Mouse (Mus musculus) A20 (cell line): ENCODE results near the gene 1700024G13Rik.
"Not testable (repeated sequence)": the region's sequence is repeated elsewhere in the genome, so short reads cannot be mapped to it uniquely, and the experiment has no call there.

Experiments
- DNase-seq: peaks from one replicate; pipeline ENCODE4 v3.0.0-alpha.2; 2011; ENCODE audit warnings: low read depth, low spot score

Gene 1700024G13Rik

DNA sequence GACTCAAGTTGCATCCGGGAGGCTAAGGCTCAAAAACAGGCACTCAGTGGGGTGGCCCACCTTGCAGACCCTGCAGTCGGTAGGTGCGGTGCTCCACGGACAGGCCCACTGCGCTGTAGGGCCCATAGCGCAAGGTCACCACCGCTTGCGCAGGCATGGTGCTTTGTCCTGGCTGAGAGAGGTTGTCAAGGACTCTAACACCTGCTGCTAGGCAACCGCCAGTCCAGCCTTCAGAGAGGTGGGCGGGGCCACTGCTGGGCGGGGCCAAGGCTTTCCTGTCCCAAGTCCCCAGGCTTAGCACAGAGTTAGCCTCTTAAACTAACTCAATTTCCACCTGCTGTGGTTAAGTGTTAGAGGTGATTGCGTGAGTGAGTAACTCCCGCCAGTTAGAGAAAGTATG, at the start of gene 1700024G13Rik:
1700024G13Rik (minus strand) TSS at position 196 of the 400 bp plus-strand sequence.
- peak; percentile 65 for DNase-seq

DNA sequence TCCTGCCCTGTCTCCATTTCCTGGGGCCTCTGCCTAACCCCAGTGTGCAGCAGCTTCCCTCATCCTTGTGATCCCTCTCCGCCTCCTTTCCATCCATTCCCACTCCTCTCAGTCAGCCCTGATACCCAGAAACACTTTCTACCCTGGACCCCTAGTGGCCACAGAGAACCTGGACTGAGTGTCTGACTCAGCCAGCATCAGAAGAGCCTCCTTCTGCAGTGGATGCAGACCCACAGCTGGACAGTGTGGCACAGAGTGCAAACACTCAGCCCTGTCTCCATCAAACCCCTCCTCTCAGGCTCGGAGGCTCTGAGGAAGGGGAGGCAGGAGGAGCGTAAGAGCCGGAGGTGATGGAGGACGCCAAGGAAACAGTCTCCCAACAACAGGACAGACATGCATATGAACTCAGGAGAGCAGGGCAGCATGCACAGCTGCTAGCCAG, 49.2 kb upstream of the 1700024G13Rik start:
- DNase-seq = no peak

DNA sequence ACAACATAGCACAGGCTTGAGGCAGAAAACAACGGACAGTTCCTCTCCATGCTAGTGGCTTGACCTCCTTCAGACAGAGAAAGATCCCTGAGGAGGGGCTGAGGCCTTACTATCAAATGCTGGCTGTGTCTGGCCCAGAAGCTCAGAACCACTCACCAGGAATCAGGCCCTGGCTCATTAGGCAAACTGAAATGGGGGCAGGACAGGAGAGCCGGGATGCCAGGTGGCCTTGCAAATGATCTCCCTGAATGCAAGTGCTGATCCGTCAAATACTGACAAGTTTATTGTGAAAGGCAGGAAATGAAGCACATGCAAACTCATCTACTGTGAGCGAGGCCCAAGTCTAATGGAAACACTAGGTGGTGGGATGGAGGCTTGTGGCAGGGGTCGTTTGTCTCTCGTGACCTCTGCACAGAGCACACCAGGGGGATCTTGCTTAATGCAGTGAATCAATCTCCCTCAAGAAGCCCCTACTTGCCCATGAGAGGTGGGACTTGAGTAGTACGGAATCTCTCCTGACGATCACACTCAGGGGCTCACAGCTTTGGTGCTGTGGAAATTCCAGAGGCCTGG, 40.9 kb upstream of the 1700024G13Rik start:
- no peak for DNase-seq

DNA sequence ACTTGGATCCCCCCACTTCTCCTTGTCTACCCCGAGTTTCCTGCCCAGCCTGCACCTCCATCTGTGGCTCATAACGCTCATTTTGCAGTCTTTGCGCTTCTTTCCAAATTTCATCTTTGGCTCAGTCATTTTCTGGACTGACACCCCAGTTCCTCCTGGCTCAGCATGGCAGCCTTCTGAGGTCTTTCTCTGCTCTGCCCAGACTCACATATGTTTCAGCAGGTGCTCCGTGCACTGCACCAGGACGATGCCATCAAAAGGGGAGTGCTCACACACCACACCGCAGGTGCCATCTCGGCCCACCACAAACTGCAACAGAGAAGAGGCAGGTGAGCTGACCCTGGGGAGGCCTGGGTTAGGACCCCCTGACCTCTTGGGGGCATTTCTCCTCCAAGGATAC, 35.8 kb upstream of the 1700024G13Rik start:
- no peak for DNase-seq

DNA sequence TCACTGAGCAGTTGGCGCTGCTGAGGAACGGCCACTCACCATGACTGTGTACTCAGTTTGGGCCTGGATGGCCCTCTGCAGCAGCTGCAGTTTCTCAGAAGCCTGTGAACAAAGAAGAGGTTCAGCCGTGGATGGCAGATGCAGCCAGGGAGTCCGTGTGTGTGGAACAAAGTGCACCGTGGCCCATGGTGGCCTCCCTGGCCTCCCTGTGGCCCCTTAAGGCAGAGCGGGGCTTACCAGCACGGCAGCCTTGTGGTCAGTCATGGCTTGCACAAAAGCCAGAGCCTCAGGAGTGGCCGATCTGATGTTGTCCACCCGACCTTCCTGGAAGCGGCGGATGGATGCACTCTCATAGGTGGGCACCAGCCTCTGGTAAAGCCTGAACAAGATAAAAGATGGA, 30.6 kb upstream of the 1700024G13Rik start:
- no peak for DNase-seq

DNA sequence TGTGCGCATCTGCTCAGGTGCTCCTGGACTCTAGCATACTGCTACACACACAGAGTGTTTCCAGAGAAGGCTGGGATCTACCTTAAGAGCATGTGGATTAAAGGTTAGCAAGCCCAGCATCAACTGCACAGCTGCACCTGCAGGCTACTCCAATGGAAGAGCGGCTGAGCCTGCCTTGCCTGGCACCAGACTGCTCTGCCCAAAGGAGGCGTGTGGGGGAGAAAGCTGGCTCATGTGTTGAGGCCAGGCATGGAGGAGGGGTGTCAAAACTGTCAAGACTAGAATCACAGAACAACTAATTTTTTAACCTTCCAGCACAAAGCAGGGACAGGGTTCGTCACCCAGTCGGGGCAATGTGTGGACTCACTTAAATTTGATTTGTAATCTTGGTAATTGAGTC, 23.9 kb upstream of the 1700024G13Rik start:
- DNase-seq = no peak

DNA sequence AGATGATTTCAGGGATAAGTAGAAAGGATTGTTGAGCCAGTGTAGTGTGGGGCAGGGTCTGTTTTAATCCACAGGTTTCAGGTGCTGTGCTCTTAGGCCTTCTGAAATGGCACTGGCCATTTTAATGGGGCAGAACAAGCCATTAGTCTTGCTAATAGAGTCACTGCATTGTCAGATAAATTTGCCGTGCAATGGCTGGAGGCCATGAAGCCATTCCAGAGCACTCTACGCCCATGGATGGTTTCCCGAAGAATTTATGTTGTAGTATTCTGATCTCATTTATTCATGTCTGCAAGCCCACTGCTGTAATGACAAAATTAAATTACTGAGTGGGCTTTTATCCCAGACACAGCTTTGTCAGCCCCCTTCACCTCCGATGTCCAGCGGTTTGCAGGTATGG, 21.9 kb upstream of the 1700024G13Rik start:
- DNase-seq = no peak

DNA sequence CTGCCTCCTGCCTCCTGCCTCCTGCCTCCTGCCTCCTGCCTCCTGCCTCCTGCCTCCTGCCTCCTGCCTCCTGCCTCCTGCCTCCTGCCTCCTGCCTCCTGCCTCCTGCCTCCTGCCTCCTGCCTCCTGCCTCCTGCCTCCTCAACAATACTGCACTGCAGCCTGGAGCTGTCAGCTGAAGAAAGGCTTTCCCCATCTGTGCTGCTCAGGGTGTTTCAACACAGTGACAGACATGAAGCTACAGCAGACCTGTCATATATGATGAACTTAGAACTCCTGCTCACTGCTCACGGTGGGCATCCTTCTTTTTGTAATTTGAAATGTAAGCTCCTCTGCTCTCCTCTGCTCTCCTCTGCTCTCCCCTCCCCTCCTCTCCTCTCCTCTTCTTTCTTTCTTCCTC, 17.2 kb upstream of the 1700024G13Rik start:
- DNase-seq = not testable (repeated sequence)

DNA sequence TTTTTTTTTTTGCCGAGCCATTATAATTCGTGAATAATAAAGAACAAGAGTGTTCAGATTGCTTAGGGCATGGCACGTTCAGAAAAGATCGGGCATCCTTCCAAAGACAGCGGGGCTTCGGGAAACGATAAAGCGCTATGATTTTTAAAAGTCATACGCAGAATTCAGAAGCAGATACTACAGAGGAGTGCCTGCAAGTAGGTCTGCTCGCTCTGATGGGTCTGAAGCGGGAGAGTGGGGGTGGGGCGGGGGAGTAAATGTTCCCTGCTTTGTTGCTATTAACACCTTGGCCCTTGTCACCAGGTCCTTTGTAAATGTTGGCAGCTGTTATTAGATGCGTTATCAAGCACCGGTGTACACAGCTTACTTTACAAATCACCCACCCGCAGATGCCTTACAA, 6.6 kb downstream of the 1700024G13Rik start:
- no peak for DNase-seq

DNA sequence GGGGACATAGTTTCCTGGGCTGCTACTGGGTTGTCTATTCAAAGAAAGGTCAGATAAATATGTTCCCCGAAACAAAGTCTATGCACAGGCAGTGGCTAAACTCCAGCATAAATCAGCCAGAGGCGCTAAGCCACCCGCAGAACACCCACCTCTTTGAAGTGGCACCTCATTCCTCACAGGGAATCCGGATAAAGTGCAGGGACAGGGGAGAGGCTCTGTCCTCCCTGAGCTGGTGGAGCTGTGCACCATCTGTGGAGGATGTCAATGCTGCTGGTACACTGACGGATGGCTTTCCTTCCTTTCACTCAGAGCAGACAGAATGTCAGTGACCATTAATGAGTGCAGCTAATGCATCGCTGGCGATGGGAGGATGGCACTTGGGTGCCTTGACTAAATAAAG, 7.1 kb downstream of the 1700024G13Rik start:
- DNase-seq = no peak

DNA sequence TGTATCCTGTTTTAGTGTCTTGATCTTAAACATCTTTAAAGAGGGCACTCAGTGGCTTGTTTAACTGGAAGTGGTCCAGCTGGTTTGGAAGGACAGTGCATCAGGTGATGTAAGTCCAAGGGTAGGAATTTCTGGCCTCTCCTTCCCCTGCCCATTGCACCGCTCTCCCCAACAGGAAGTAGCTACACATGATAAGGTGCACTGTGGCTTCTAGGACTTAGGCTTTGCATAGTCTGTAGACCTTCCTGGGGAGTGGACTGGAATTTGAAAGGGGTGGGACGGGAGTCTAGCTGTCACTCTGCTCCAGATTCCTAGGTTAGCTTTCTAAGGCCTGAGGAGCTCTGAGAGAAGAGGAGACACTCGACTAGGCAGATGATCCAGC, 8.1 kb downstream of the 1700024G13Rik start:
- DNase-seq = no peak

DNA sequence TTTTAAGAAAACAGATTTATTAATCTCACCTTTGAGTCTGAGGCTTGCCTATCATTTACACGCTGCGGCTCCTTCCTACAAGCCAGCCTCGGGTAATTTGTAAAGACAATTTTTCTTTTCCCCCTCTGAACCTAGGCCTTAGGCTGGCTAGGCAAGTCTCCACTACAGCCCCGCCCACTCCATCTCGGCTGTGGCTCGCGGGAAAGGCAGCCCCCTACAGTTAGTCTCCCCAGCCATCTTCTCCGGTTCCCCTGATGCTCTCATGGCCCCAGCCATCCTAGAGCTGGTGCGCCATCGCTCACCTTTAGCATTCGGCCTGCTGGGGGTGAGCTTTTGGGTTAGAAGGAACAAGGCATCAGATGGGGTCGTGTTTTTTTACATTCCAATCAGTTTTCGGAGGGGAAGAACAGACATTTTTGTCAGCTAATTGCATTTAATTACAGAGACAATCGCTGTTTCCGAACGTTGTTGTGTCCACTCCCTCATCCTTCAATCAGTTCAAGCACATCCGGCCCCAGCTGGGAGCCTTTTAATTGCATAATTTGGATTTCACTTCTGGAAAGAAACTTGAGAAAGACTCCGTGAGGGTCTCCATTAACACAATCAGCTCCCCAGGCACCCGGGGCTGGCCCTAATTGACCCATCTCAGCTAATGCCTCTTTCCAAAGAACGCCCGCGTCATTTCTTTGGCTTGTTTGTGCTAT, 8.6 kb downstream of the 1700024G13Rik start:
- DNase-seq = no peak

DNA sequence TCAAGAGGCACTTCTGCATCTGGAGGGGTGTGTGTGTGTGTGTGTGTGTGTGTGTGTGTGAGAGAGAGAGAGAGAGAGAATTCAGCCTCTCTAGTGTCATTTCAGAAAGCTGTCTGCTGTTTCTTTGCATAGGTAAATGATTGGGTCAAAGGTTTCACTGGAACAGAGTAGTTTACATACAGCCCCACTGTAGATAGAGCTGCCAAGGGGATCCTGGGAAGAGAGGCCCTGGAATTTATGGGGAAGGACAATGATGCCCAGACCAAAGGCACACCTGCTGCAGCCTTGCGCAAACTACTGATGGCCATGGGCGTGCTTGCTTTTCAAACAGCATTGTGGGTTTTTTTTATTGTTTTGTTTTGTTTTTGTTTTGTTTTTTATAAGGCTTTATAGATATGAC, 15.7 kb downstream of the 1700024G13Rik start:
- no peak for DNase-seq

DNA sequence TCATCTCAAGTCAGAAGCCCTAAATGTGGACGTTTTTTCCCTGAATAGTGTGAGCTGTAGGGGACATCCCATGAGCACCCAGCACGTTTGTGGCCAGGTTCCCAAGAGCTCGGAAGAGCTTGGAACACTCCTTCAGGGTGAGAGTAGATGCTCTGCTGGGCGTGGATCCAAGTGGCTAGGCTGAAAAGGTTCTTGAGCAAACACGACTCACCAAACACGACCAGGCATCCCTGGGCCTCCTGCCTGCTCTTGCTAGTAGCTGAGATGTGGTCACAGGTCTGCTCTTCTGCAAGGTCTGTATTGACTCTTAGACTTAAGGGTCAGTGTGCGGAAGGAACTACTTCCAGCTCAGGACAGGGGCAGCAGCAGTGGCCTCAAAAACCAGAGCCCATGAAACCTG, 18.4 kb downstream of the 1700024G13Rik start:
- no peak for DNase-seq

DNA sequence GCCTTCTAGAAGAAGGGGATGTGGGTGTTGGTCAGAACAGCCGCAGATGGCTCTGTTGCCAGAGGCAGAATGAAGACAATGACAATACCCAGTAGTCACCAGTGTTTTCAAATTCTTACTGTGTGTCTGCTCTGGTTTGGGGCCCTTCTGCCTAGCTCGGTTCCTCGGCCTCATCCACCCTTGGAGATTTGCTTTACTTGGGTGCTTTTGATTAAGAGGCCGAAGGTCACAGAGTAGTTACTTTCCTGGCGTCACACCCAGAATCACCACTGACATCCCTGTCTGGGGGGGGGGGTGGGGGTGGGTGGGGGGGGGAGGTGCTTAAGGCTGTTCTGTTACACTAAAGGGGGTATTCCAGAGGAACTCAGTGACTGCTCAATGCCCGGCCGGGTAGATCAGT, 23.8 kb downstream of the 1700024G13Rik start:
- no peak for DNase-seq

DNA sequence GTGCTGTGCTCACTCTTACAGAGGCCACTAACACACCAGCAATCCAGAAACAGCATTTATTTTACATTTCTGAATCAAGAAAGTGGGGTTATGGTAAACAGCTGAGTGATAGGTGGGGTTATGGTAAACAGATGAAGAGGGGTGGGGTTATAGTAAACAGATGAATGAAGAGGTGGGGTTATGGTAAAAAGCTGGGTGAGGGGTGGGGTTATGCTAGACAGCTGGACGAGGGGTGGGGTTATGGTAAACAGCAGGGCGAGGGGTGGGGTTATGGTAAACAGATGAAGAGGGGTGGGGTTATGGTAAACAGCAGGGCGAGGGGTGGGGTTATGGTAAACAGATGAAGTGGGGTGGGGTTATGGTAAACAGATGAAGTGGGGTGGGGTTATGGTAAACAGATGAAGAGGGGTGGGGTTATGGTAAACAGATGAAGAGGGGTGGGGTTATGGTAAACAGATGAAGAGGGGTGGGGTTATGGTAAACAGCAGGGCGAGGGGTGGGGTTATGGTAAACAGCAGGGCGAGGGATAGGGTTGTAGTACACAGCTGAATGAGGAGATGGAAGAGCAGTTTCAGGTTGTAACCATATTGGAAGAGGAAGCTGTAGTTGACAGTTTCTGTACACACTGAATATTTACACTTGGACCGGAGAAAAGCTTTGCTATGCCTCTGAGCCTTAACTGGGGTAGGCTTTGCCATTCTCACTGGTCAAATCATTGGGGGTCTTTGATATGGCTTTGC, 36.8 kb downstream of the 1700024G13Rik start:
- peak; percentile 16 for DNase-seq

DNA sequence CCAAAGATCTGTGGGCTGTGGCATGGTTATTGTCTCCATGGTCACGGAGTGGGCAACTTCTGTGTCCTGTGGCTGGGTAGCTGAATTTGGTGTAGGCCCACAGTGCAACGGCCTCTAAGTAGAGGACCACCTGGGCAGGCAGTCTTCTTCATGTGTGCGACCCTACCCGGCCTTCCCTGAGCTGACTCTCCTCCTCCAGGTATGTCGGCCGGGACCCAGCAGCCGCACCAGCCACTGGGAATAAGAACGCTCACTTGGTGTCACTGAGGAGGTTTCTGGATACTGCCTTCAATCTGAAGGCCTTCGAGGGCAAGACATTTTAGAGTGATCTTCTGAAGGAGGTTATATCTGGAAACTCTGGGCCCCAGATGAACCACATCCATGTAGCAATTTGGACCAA, 40.9 kb downstream of the 1700024G13Rik start:
- no peak for DNase-seq

DNA sequence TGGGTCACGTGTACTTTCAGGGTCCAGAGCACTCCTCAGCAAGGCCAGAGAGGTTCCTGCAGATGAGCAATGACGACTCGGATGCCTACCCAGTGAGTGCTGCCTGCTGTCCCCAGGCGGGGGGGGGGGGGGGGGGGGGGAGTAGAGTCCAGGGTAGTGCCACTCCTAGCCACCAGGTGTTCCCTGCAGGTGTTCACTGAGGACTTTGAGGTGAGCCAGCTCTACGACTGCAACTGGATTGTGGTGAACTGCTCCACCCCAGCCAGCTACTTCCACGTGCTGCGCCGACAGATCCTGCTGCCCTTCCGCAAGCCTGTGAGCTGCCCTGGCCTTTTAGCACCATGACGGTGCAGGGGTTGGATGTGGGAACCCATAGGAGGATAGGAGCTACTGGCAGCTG, 43.5 kb downstream of the 1700024G13Rik start:
- no peak for DNase-seq

DNA sequence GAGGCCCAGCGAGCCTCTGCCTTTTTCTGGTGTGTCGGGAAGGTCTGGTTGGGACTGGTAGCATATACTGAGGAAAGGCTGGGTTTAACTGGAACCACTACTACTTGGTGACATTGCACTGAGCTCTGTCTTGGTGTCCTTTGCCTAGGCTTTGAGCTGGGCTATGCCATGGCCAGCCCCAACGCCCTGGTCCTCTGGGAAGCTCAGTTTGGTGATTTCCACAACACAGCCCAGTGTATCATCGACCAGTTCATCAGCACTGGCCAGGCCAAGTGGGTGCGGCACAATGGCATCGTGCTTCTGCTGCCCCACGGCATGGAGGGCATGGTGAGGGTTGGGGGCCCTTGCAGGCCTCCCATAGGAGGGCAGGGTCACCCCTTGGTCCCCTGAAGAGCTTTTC, 44.0 kb downstream of the 1700024G13Rik start:
- DNase-seq = no peak

DNA sequence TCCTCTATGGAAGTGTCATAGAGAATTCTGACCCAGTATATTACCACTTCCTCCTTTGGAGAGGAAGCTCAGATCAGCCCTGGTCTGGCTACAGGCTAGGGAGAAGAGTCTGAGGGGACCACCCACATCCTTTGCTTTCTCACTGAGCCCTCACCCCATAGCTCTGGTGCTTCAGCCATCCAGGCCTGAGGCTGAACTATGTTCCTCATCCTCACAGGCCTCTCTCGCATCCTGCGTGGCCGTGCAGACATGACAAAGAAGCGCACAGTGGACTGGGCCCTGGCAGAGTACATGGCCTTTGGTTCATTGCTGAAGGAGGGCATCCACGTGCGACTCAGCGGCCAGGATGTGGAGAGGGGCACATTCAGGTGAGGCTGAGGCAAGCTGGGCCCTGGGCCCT, 46.4 kb downstream of the 1700024G13Rik start:
- no peak for DNase-seq

DNA sequence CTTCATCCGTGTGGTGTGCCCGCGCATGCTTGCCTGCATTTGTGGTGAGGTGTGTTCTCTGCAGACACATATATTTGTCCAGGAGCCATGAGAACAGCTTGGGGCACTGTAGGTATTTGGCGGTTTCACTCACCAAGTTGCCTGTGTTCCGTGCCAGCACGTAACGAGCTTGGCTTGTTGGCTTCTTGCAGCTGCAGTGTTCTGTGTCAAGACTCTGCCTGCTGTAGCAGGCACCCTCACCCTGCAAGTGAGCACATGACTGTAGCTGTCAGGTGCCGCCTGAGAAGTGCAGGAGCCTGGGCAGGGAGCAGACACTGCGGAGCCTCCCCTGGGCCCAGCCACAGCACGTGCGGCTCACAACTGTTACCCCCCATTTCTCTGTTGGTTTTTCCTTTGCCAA, 51.6 kb downstream of the 1700024G13Rik start:
- no peak for DNase-seq

DNA sequence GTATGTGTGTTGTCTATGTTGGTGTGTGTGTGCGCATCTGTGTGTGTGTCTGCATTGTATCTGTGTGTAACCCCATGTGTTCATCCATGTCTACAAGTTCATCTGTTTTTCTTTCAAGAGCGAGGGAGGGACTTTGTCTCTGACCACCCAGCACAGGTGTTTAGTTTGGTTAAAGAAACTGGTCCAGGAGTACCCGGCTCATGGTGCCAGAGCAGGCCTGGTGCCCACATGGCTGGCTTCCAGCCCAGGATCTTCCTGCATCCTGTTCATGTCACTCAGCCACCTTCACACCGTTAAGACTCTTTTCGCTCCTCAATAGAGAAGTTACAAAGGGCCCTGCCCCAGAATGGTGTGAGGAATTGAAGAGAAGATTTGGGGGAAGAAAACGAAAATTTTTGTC, 52.2 kb downstream of the 1700024G13Rik start:
- DNase-seq = no peak
